Mouse (Mus musculus): ENCODE measurements around the gene Vmn1r234. TPM values are rescaled to one million over a fixed set of nuclear protein-coding genes. Genes with fewer than 3 reads are reported as not detected.
"Not testable (repeated sequence)": the region's sequence is repeated elsewhere in the genome, so short reads cannot be mapped to it uniquely, and the experiment has no call there.

The Vmn1r234 gene
- total RNA-seq (2021) = not detected
- long read RNA-seq, experiment 1 = 0 reads
- long read RNA-seq, experiment 2 = 0 reads

GRCm38 (mm10) chr17:21225787-21226186 is at the start of gene Vmn1r234:
TSS of gene Vmn1r234 (plus strand) at chr17:21226087.
- DNase-seq = no peak
- intact Hi-C loops (cut with DNase I) = no loop called here

- intact Hi-C loops (cut with DNase I) = not testable (repeated sequence)
- DNase-seq = peak; percentile 6 to 24
These were observed 14.8 kb upstream of the Vmn1r234 start for GRCm38 (mm10) chr17:21211081-21211480.

- DNase-seq = peak; percentile 46 to 62
- intact Hi-C loops (cut with DNase I) = loop anchor here (5.0 kb wide), 3 partner anchors 191 to 346 kb away; partner anchors contain the start of gene Zfp54
These were observed 5.8 kb downstream of the Vmn1r234 start for GRCm38 (mm10) chr17:21231654-21232053.

GRCm38 (mm10) chr17:21256111-21256510 is 30.2 kb downstream of the Vmn1r234 start, which contains the start of gene Vmn1r235:
TSS of gene Vmn1r235 (plus strand) at chr17:21256411.
- DNase-seq = no peak
- intact Hi-C loops (cut with DNase I) = no loop called here

- peak in 1 of 2 experiments; percentile 50 for DNase-seq
- intact Hi-C loops (cut with DNase I) = loop anchor here (1.0 to 5.0 kb wide), 3 partner anchors 110 to 245 kb away; partner anchors contain the start of gene Zfp677
These were observed 46.2 kb downstream of the Vmn1r234 start for GRCm38 (mm10) chr17:21272103-21272502.

GRCm38 (mm10) chr17:21282642-21283041 is 56.8 kb downstream of the Vmn1r234 start, which contains the start of gene Vmn1r236:
TSS of gene Vmn1r236 (plus strand) at chr17:21282942.
- DNase-seq = no peak
- intact Hi-C loops (cut with DNase I) = no loop called here

- intact Hi-C loops (cut with DNase I) = no loop called here
- DNase-seq = no peak
These were observed 58.5 kb downstream of the Vmn1r234 start for GRCm38 (mm10) chr17:21284395-21284794.

Small RNA genes lying within 50 kb of the gene (microRNA-seq; reads per million reads assigned to microRNA genes)
- gene Gm26384 = 0 reads per million in 2 experiments

Other genes starting within 250 kb of the Vmn1r234 start
- not detected for gene Vmn1r233, start 229.6 kb upstream of the Vmn1r234 start, total RNA-seq (2021)
- 10 to 100 TPM; 12.8 to 14.5 TPM for gene Zfp160, start 217.2 kb upstream of the Vmn1r234 start, total RNA-seq (2021)
- not detected for gene Vmn1r235, start 30.3 kb downstream of the Vmn1r234 start, total RNA-seq (2021)
- gene Vmn1r236, start 56.9 kb downstream of the Vmn1r234 start, total RNA-seq (2021) = not detected
- gene Vmn1r237, start 85.8 kb downstream of the Vmn1r234 start, total RNA-seq (2021) = not detected
- gene Zfp677, start 157.7 kb downstream of the Vmn1r234 start, total RNA-seq (2021) = under 1 TPM; 0.60 to 0.71 TPM
- 1 to 10 TPM in 1 of 2 experiments, under 1 TPM in 1; 0.76 to 1.4 TPM for gene Zfp54, start 197.1 kb downstream of the Vmn1r234 start, total RNA-seq (2021)
- gene Zfp51, start 224.3 kb downstream of the Vmn1r234 start, total RNA-seq (2021) = 1 to 10 TPM; 5.8 to 6.5 TPM

All from heart, postnatal 14 days (tissue).